Comparison of ENCODE assay signal across 8 mouse cellular contexts in genomic region chr2:22773549-22774180, GRCm38 (mm10). TPM values are rescaled to one million over a fixed set of nuclear protein-coding genes. Genes with fewer than 3 reads are reported as not detected.
A peak's percentile ranks its signal among the peaks of the same experiment; 100 is the strongest.
DNase-seq lines count a peak whose midpoint lies in the region; ATAC-seq and TF ChIP-seq lines count a peak whose summit lies in the region.

Apbb1ip (plus strand) TSS chr2:22774094.

- ATAC-seq in common myeloid progenitor, adult 5-6 weeks (replicated peaks; ENCODE audit: low read depth, poor library complexity, severe bottlenecking): peak; percentile 61
- ATAC-seq in heart, postnatal 0 days (ENCODE audit: insufficient read depth, low read depth): no peak
- ATAC-seq in liver, postnatal 0 days: peak; percentile 58
- ATAC-seq in neural tube, embryonic 13.5 days (ENCODE audit: low read depth): 0 out of 2 replicates have a peak, but pooled peaks have one; percentile 50

- TF ChIP-seq POLR2A in kidney, adult 2 months (IDR thresholded peaks at IDR 0.05; ENCODE audit: low read depth, low read length): no peak

- H3K36me3 ChIP-seq in kidney, adult 2 months (ENCODE audit: control insufficient read depth, insufficient read depth, low read length): no peaks in the 10 kb centered on the region
- no peaks in the 10 kb centered on the region for H3K36me3 ChIP-seq in heart, postnatal 0 days (replicated peaks; ENCODE audit: control insufficient read depth, insufficient read depth, low read length)
- H3K36me3 ChIP-seq in liver, postnatal 0 days (replicated peaks; ENCODE audit: insufficient read depth, low read length): no peaks in the 10 kb centered on the region
- no peaks in the 10 kb centered on the region for H3K36me3 ChIP-seq in neural tube, embryonic 13.5 days

- no peaks in the 10 kb centered on the region for H3K4me1 ChIP-seq in kidney, adult 2 months (ENCODE audit: control insufficient read depth, insufficient read depth, low read length)
- no peaks in the 10 kb centered on the region for H3K4me1 ChIP-seq in heart, postnatal 0 days (ENCODE audit: control insufficient read depth, insufficient read depth)
- peaks cover 2% of the 10 kb centered on the region; the same call in 1 of the 2 replicates for H3K4me1 ChIP-seq in liver, postnatal 0 days (ENCODE audit: insufficient read depth)
- peaks cover 8% of the 10 kb centered on the region for H3K4me1 ChIP-seq in neural tube, embryonic 13.5 days (replicated peaks)

- H3K27ac ChIP-seq in kidney, adult 2 months (ENCODE audit: insufficient read depth, low read depth, low read length): no peak within 1 kb of the TSS
- peak within 1 kb of the TSS; percentile 60; the same call in 1 of the 2 replicates for H3K27ac ChIP-seq in heart, postnatal 0 days (ENCODE audit: low read depth)
- peak within 1 kb of the TSS; percentile 96 for H3K27ac ChIP-seq in liver, postnatal 0 days (ENCODE audit: low read depth)
- H3K27ac ChIP-seq in neural tube, embryonic 13.5 days (replicated peaks): no peak within 1 kb of the TSS

- H3K9me3 ChIP-seq in heart, postnatal 0 days (replicated peaks; ENCODE audit: control insufficient read depth, low read length): no peaks in the 10 kb centered on the region
- no peaks in the 10 kb centered on the region for H3K9me3 ChIP-seq in liver, postnatal 0 days (ENCODE audit: low read length)
- no peaks in the 10 kb centered on the region for H3K9me3 ChIP-seq in neural tube, embryonic 13.5 days

- H3K4me2 ChIP-seq in heart, postnatal 0 days (ENCODE audit: low read depth, low read length): peak within 1 kb of the TSS; percentile 73
- H3K4me2 ChIP-seq in liver, postnatal 0 days (ENCODE audit: low read depth, low read length): peak within 1 kb of the TSS; percentile 75
- peak within 1 kb of the TSS; percentile 81 for H3K4me2 ChIP-seq in neural tube, embryonic 13.5 days

- peak within 1 kb of the TSS; percentile 50; the same call in 1 of the 2 replicates for H3K9ac ChIP-seq in heart, postnatal 0 days (replicated peaks; ENCODE audit: low read depth, low read length)
- peak within 1 kb of the TSS; percentile 48 for H3K9ac ChIP-seq in liver, postnatal 0 days (replicated peaks)
- H3K9ac ChIP-seq in neural tube, embryonic 13.5 days: peak within 1 kb of the TSS; percentile 65

- peak within 1 kb of the TSS; percentile 40 for H3K4me3 ChIP-seq in kidney, adult 2 months (ENCODE audit: insufficient read depth, low read depth, low read length)
- H3K4me3 ChIP-seq in heart, postnatal 0 days (ENCODE audit: low read depth, low read length): peak within 1 kb of the TSS; percentile 51
- H3K4me3 ChIP-seq in liver, postnatal 0 days (ENCODE audit: low read depth, low read length): peak within 1 kb of the TSS; percentile 47
- H3K4me3 ChIP-seq in neural tube, embryonic 13.5 days: peak within 1 kb of the TSS; percentile 43

- 33% methylated on average over 9 of the region's 9 CpGs for WGBS in kidney, adult 2 months
- 31% methylated on average over 9 of the region's 9 CpGs for WGBS in heart, postnatal 0 days
- 7% methylated on average over 9 of the region's 9 CpGs for WGBS in liver, postnatal 0 days (ENCODE audit: insufficient replicate concordance)
- 32% methylated on average over 9 of the region's 9 CpGs for WGBS in neural tube, embryonic 13.5 days

- H3K27me3 ChIP-seq in kidney, adult 2 months (replicated peaks; ENCODE audit: control insufficient read depth, insufficient read depth, low read length): 0 out of 2 replicates have a peak, but pooled peaks cover 1% of the 10 kb centered on the region
- H3K27me3 ChIP-seq in heart, postnatal 0 days (ENCODE audit: control insufficient read depth, insufficient read depth, low read length): no peaks in the 10 kb centered on the region
- H3K27me3 ChIP-seq in liver, postnatal 0 days (ENCODE audit: insufficient read depth, low read length): no peaks in the 10 kb centered on the region
- peaks cover 20% of the 10 kb centered on the region for H3K27me3 ChIP-seq in neural tube, embryonic 13.5 days

- TF ChIP-seq CTCF in kidney, adult 2 months (conservative IDR thresholded peaks at IDR 0.05; ENCODE audit: insufficient read depth, insufficient read length, low read depth, low read length): no peak
- TF ChIP-seq CTCF in heart, postnatal 0 days (IDR thresholded peaks at IDR 0.05; ENCODE audit: low read depth): no peak
- peak; percentile 21; the same call in 1 of the 2 replicates for TF ChIP-seq CTCF in liver, postnatal 0 days (IDR thresholded peaks at IDR 0.05; ENCODE audit: low read depth)

- peak; percentile 16 for DNase-seq in kidney, adult 2 months
- no peak for DNase-seq in kidney, postnatal 10 days
- no peak for DNase-seq in heart, postnatal 0 days (ENCODE audit: low spot score)
- DNase-seq in liver, postnatal 0 days: peak; percentile 36
- no peak for DNase-seq in left cerebral cortex, adult 18-20 months (ENCODE audit: low spot score in 2 of 2)
- DNase-seq in urinary bladder, adult 2 months (ENCODE audit: low spot score): no peak

- no peak for TF ChIP-seq EP300 in heart, postnatal 0 days (IDR thresholded peaks at IDR 0.05; ENCODE audit: low read depth)
- TF ChIP-seq EP300 in liver, postnatal 0 days (IDR thresholded peaks at IDR 0.05; ENCODE audit: low read depth): peak; percentile 35; the same call in 1 of the 2 replicates

RNA-seq across cellular contexts. Expression of gene Apbb1ip, which starts in this region (rescaled TPM):
- polyA plus RNA-seq in kidney, adult 2 months (2012; rRNA removed): 0.69 and 2.0 TPM in 2 replicates
- total RNA-seq in common myeloid progenitor, adult 5-6 weeks (2017): 24.3 and 43.8 TPM in 2 replicates
- 0.12 and 5.3 TPM in 2 replicates for total RNA-seq in heart, postnatal 0 days (2014; rRNA removed; ENCODE audit: low replicate concordance)
- polyA plus RNA-seq in heart, postnatal 0 days (2015; fragmentation: Nextera tagmentation; extraction: Ambion mirVana): 1.4 and 1.6 TPM in 2 replicates
- polyA plus RNA-seq in liver, postnatal 0 days (2015; fragmentation: Nextera tagmentation; extraction: Ambion mirVana): 7.7 and 11.3 TPM in 2 replicates
- 1.2 and 1.6 TPM in 2 replicates for polyA plus RNA-seq in neural tube, embryonic 13.5 days (2015; fragmentation: Nextera tagmentation; extraction: Ambion mirVana)
- total RNA-seq in left cerebral cortex, adult 18-20 months (2021): 1 to 10 TPM; 5.2 to 6.1 TPM
- polyA plus RNA-seq in urinary bladder, adult 2 months (2012; rRNA removed): 3.6 and 6.5 TPM in 2 replicates

Comparison
In these comparisons a context has a peak if more than half of its experiments do, and no peak if none do; other contexts are left out.
1. DNase-seq: peak in kidney, adult 2 months (single experiment) and liver, postnatal 0 days (single experiment); none in kidney, postnatal 10 days (single experiment), heart, postnatal 0 days (single experiment), left cerebral cortex, adult 18-20 months (0 of 2) and urinary bladder, adult 2 months (single experiment).
2. H3K27ac ChIP-seq: peak in heart, postnatal 0 days (single experiment) and liver, postnatal 0 days (single experiment); none in kidney, adult 2 months (single experiment) and neural tube, embryonic 13.5 days (single experiment).
3. Peak in every context shown above with its lines, with median percentiles within 50 percentile points of each other: H3K4me3 ChIP-seq, H3K4me2 ChIP-seq and H3K9ac ChIP-seq.